Mouse (Mus musculus): ENCODE results near the gene Slc7a1. TPM values are rescaled to one million over a fixed set of nuclear protein-coding genes. Genes with fewer than 3 reads are reported as not detected.

The Slc7a1 gene
- total RNA-seq, 2 experiments from 2014 or later: 61.9 to 63.6 TPM

DNA sequence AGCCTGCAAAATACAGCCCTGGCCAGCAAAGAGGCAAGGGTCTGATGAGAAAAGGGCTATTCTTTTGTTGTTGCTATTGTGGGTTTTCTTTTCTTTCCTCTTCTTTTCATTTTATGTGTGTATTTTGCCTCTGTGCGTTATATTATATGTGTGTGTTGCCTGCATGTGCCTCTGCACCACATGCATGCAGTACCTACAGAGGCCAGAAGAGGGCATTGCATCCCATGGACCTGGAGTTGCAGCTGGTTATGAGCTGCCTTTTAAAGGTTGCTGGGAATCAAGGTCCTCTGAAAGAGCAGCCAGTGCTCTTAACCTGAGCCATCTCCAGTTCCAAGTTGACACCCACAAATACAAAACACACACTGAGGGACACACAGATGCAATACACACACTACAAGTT lies 29.1 kb downstream of the Slc7a1 start:
- no peak for DNase-seq (ENCODE audit: low spot score in 2 of 2)

DNA sequence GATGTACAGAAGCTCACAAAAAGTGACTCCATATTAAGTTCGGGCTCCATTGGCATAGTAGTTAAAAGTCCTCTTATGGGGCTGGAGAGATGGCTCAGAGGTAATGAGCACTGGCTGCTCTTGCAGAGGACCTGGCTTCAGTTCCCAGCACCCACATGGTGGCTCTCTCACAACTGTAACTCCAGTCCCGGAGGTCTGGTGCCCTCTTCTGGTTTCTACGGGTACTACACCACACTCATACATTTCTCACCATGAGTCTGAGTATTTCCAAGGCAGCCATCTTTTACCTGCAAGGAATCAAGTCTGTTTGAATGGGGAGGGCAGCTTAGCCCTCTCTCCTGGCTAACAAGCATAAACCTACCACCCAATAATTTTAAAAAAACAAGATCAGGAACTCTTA lies 30.5 kb downstream of the Slc7a1 start:
- DNase-seq (ENCODE audit: low spot score in 2 of 2): no peak

DNA sequence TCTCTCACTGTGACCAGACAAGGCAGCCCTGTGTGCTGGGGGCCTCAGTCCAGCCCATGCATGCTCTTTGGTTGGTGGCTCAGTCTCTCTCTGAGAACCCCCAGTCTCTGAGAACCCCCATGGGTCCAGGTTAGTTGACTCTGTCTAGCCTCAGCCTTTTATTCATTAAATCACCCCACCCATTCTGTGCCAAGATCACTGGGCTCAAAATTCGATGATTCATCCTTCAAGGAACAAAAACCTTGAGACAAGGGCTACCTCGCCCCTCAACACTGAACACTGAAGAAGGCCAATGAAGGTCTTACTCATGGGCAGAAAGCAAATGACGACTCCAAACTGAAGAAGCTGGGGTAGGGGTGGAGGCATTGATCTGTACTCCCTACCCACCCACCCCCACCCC lies 31.9 kb downstream of the Slc7a1 start:
- no peak for DNase-seq (ENCODE audit: low spot score in 2 of 2)

DNA sequence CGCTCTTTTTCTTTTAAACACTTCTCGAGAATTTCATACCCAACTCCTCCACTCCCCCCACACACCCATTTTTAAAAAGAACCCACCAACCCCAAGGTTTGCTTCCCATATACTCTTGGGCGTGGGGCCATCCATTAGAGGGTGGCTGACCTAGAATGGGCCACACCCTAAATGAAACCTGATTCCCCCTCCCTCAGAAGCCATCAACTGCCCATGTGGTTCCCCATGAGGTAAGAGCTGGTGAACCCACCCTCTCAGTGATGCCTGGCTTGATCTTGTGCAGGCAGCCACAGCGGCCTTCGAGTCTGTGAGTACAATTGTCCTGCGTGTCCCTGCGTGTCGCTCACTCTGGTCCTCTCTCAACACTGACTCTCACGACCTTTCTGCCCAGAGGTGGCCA lies 33.2 kb downstream of the Slc7a1 start:
- no peak for DNase-seq (ENCODE audit: low spot score in 2 of 2)

DNA sequence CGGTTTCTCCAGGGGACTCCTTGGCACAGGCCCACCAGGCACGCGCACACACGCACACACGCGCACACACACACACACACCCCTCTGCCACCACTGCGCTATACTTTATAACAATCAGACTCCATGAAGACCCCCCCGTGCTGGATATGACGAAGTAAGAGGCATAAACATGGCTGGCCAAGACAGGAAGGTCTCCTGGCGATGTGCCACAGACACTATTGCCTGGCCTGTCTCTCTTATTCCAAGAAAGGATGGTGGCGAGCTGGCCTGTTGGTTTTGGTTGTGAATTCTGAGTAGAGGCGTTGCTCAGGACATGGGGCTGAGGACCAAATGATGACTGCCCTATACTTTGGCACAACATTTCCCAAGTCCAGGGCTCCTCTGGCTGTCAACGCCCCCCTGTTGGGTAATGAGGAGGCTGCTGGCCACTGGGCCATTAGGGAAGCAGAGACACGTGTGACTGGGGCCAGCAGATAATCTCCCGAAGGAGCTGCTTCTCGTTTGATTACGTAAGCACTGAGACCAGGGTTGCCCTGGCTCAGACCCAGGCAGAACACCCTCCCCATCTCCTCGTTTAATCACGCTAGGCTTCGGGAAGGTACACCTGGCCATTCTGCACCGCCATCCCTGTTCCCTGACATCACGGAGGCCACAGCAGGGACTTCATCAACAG lies 36.1 kb downstream of the Slc7a1 start:
- no peak for DNase-seq (ENCODE audit: low spot score in 2 of 2)

DNA sequence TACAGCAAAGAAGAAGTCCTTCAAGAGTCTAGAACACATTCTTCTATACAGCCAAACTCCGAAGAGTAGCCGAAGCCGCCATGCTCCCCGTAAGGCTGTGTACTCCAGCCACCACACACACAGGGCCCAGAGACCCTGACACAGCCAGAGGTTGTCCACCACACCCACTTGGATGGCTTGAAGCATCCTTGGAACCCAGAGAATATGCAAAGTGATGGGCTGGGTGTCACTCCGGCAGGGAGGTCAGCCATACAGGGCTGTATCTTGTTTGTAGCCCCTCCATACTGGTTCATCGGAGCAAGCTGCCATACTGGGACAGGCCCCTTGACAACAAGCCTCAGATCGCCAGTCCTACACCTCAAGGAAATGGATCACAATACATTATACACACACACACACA lies 37.4 kb downstream of the Slc7a1 start:
- no peak for DNase-seq (ENCODE audit: low spot score in 2 of 2)

DNA sequence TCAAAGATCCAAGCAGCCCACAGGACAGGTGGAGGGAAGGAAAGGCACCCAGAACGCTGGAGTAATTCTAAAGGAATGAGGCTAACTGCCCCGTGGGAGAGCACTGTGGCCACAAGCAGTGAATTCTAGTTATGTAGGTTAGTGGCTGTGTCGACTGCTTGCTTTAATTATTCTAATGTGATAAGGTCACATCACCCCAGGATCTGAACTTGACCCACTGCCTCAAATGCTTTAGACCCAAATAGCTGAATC lies 38.0 kb downstream of the Slc7a1 start:
- DNase-seq (ENCODE audit: low spot score in 2 of 2): no peak

DNA sequence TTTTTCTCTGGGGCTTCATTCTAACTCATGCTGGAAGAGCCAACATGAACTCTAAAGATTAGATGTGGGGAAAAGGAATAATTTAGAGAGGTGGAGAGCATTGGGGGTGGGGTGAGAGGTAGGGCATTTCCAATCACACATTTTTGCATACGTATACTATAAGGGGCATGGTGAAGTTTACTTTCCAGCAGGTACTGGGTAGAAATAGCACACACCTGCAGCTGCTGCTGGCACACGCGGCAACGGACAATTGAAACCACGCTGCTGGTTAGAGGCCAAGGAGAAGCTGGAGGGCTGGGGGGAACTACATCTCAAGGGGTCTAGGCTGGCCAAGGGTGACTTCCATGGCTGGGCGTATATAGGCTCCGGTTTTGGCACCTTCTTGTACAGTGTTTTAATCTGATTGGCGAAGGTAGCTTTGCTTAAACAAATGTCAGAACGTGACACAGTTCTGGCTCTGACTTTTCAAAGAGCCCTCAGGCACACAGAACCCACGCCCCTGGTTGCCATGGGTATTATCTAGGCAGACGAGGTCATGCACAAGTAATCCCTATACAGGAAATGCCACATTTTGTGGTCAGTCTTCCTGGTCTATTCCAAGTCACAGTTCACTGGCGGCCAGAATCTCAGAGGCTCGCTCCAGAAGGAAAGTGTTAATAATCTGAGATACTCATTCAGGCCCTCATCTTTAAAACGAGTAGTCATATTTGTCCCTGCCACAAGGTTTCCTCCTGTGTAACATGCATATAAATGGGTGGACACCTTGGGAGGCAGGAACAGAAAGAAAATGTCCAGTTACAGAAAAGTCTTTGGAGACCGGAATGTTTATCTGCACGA lies 38.6 kb downstream of the Slc7a1 start:
- DNase-seq (ENCODE audit: low spot score in 2 of 2): peak in 1 of 2 experiments; percentile 45

DNA sequence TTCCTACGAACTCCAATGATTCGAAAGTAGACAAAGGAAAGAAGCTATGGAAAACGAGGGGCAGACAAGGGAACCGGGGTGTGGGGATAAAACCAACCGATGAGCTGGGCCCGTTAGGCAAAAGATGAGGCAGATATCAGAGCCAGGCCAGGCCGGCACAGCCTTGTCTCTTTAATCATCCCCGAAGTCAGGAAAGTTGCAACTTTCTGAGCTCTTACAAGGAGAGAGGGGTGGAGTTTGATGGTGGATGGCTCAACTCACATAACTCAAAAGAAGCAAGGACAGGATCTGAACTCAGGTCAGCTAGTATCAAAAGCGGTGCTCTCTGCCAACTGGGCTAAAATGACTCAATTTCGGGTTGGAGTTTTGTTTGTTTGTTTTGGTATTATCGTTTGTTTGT lies 40.6 kb downstream of the Slc7a1 start:
- no peak for DNase-seq (ENCODE audit: low spot score in 2 of 2)

DNA sequence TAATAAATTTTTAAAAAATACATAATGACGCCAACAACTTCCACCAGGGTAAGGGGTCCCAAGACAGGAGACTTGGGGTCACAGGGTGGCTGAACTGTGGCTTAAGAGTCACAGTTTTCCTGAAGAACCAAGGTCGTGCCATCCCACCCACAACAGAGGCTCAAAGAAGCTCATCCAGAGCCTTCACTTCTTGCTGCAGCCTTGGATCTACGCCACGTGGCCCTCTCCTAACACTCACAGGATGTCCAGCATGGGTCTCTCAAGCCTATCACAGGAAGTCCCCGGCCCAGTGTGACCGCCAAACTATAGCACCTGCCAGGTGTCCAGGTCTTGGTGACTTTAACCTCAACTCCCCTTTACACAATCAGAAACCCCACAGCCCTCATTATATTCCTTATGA lies 42.5 kb downstream of the Slc7a1 start:
- DNase-seq (ENCODE audit: low spot score in 2 of 2): no peak

DNA sequence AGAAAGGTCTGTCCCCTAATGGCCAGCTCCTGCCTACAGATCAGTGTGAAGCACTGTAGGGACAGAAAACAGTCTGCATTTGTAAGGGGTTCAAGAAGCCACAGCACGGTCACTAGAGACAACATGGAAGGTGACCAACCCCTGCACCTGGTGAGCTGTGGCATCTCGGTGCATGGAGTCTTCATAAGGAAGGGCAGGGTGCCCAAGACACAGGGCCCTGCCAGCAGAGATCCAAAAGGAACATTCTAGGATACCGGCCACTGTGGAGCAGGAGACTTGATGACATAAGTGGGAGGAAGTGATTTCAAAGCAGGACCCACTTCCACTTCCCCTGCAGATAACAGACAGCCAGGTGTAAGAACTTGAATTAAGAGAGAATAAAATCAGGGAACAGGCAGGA lies 43.9 kb downstream of the Slc7a1 start:
- DNase-seq (ENCODE audit: low spot score in 2 of 2): no peak

DNA sequence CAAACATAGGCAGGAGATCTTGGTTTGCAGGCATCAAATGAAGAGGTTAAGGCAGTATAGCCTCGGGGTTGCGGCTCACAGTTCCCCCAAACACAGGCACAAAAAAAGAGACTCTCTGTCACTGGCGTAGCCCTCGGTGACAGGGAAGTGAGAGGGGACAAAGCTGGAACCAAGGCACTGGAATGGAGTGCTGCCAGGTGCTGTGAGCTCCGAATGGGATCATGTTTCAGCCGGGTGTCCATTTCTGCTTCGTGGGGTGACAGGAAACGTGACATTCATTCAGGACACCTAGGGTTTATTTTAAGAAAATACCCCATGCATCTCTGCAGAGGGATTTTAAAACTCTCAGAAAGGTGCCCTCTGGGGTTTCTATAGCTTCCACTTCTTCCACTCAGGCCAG lies 45.2 kb downstream of the Slc7a1 start:
- DNase-seq (ENCODE audit: low spot score in 2 of 2): no peak

DNA sequence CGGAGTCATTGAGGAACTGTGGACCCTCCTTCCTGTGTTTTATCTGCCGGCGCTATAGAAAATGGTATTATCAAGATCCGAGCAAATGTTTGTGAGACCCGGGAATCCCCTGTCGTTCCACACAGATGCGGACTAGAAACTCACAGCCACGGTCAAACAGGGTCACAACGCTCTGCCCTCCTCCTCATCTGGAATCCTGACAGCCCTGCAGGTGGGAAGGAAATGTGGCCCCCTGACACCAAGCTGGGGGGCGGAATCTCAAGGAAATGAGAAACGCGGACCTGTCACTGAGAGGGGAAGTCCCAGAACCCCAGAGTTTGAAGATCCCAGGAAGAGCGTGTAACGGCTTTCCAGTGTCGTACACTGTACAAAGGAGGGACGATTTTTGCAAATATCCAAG lies 46.3 kb downstream of the Slc7a1 start:
- no peak for DNase-seq (ENCODE audit: low spot score in 2 of 2)

DNA sequence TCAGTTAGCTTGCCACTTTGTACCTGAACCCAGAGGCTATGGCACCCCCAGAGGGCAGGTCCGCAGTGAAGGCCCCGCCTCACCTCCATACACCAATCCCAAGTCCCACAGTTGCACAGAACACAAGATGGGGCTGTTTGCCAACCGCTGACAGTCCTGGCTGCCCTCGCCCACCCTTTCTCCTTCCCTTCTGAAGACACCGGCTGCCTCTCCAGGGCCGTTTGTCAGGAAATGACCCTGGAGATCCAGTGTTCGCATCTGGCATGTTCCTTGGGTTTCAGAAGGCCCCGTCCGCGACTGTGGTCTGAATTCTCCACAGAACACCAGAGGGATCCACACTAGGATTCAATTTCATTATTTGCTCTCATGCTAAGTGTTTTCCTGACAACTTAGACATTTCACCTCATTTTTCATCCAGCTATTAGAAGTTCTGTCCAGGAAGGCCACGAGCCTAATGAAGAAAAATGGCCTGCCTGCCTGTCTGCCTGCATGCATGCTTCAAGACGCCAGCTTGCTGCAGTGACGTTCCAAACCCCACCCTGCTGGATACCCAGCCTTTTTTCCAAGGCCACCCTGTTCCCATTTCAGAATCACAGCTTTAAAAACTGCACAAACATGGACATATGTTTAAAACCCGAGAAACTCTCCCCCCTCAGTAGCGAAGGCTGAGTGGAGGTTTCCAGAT lies 50.2 kb downstream of the Slc7a1 start:
- DNase-seq (ENCODE audit: low spot score in 2 of 2): peak in 1 of 2 experiments; percentile 18

DNA sequence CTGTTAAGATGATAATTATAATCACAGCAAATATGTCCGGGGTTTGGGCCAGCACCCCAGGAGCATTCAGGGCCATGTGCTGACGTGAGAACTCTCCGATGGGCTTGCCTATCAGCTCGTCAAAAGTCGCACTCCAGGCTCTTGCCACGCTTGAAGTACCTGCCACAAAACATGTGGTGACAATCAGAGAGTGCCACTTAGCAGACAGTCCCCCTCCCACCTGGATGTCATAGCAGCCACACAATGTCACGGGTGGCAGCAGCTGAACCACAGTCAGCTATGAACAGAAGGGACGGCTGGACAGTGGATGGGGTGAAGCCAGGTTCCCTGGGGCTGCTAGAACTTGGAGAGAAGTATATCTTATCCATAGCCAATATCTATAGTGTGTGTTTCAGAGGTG lies 51.6 kb downstream of the Slc7a1 start:
- DNase-seq (ENCODE audit: low spot score in 2 of 2): no peak

DNA sequence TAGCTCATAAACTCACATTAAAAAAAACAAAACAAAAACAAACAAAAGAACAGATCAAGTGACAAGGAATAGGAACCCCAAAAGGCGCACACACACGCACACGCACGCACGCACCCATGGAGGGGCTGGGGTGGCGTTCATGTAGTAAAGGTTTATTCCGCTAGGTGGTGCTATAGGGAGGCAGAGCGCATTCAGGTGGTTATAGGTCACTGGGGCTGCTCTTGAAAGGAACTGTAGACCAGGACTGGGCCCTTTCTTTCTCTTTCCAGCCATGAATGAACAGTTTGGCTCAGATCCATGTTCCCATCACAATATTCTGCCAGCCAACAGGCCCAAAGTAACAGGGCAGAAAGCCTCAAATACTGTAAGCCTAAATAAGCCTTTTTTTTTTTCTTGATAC lies 53.2 kb downstream of the Slc7a1 start:
- DNase-seq (ENCODE audit: low spot score in 2 of 2): no peak

DNA sequence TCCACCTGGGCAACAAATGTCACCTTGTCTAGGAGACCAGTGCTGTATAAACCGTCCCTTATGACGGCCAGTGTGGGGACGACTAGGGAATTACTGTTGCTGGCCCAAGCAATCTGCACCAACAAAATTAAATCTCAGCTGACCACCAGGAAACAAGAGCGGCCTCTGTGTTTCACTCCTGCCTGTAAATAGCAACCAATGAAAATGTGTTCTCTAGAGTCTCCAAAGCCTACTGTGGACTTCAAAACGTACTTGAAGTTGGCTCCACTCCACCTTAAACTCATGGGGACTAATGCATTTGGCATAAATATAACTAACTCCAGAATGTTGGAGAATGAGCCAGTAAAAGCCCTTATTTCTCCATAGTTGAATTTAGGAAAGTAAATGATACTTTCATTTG lies 55.3 kb downstream of the Slc7a1 start:
- no peak for DNase-seq (ENCODE audit: low spot score in 2 of 2)

DNA sequence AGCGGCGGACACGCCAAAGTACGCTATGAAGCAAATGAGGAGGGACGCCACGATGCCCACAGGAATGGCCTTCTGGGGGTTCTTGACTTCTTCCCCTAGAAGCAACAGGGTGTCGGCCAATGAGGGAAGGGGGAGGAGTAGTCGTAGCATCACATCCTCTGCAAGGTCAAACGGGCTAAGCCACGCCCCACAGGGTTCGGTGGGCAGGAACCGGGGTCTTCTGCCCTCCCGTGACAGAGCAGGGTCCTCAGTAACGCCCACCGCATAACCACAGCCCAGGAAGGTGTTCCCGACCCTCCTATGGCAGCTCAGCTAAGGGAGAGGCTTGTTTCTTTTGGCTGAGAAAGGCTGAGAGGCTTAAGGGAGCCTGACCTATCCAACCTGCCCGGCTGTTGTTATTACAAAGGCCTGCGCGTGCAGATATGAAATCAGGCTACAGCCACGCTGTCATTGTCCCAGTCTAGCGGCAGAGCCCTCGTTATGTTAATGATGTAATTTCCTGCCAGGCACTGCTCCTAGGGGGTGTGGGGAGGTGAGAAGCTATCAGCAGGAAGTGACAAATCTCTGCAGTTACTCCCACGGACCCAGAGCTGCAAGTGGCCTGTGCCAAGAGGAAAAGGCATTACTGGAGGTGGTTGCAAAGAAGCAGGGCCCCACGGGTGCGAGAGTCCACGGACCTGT lies 57.5 kb downstream of the Slc7a1 start:
- DNase-seq (ENCODE audit: low spot score in 2 of 2): no peak

DNA sequence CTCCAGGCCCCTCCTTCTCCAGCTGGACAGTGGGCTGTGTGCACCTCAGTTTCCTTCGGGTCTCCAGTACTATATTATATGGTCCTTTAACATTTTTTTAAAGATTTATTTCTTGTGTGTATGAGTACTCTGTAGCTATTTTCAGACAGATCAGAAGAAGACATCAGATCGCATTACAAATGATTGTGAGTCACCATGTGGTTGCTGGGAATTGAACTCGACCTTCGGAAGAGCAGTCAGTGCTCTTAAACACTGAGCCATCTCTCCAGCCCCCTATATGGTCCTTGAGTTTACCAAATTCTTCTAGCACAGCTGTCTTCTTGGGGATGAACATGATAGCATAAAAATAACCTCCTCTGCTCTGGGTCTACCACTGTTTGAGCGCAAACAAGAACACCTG lies 60.6 kb downstream of the Slc7a1 start:
- DNase-seq (ENCODE audit: low spot score in 2 of 2): no peak

DNA sequence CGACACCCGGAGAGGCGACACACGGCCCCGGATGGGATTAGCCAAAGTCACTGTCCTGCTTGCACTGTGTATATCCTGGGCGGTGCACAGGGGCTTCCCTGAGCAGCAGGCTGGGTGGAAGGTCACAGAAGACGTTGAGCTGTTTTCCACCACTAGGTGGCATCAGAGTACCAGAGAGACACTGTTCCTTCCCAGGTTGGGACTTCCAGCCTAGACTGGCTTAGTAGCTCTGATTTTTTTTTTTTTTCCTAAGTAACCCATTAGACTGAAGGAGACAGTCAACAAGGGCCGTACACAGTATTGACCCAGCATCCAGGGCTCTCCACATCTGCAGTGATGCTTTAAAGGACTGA lies 67.1 kb downstream of the Slc7a1 start:
- peak in 1 of 2 experiments; percentile 45 for DNase-seq (ENCODE audit: low spot score in 2 of 2)

DNA sequence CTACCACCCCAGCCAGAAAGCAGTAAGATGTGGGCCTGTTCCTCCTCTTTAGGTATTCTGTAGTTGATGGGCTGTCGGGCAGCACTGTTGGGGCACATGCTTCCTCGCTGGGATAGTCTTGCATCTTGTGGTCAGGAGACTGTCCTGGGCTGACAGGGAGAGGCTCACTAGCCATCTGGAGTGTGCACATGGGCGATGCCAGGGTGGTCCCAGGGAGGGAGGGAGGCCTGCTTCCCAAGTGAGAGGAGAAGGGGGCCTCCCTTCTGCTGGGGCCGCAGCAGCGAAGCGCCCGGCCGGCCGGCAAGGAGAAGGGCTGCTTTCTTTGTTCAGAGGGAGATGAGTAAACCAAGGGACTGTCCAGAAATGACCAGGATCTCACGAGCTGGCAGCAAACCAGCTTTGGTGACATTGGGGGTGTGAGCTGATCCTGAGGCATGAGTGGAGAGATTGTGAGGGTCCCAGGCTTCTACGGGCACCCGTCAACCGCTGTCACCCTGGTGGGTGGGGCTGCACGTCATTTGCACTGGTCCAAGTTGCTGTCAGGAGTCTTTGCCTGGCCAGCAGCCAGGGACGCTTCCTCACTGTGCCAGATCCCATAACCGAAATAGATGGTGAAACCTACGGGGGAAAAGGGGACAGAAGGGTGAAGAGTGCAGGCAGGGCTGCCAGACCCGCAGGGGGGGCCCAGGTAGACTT lies 67.6 kb downstream of the Slc7a1 start:
- DNase-seq (ENCODE audit: low spot score in 2 of 2): no peak

All from adrenal gland, postnatal 4 days (tissue).